Mouse (Mus musculus) T-helper 17 cell (primary cell): ENCODE data around the gene Csn1s2a.
"Not testable (repeated sequence)": the region's sequence is repeated elsewhere in the genome, so short reads cannot be mapped to it uniquely, and the experiment has no call there.

Experiments
- in situ Hi-C, 2 experiments: fragments of 300-600 bp; cut with MboI, MseI; formaldehyde crosslinking; loops; 1 replicate in 1 of 2; 2 replicates in 1 of 2; pipeline ENCODE4 v1.15.1; 2025; ENCODE audit warnings: high pct_unique_total_duplicates in 2 of 2

Csn1s2a gene

DNA sequence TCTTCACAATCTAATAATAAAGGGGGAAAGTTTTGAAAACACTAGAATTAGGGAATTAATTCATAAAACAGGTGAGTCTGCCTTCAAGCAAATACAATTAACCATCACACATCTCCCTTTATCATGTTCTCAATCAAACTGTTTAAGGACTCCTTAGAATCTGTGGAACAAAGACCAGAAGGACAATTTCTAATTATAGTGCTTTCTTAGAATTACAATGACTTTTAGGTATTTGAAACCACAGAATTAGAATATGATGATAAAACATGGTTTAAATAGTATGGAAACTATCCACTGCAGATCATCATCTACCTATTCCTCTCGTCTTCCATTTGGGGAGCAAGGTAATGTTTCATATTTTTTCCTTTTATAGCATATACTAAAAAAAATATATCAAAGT is at the start of gene Csn1s2a:
Gene Csn1s2a, plus strand, starts transcription at position 301 of the 400 bp plus-strand sequence.
- in situ Hi-C loops = no loop called here

DNA sequence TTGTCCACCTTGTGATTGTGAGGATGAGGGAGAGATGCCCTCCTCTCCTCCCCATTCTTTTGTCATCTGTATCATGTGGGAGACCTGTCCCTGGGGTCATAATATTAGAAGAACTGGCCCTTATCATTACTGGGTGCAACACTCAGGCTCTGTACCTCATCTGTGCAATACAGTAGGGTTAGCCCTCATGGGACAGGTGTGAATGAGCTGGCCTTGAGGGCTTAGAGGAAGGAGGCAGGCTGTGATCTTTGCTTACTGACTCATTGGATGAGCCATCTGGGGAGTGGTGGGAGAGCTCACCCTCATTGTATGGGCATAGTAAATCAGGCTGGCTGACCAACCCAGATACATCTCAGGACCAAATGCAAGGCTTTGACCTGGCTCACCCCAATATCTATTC is 39.5 kb upstream of the Csn1s2a start:
- in situ Hi-C loops = loop anchor here (5.0 to 10.0 kb wide), 3 partner anchors 32 to 1990 kb away; partner anchors contain the start of gene Smr3a (in 1 of the 2)

- in situ Hi-C loops = no loop called here
Observed at GRCm38 (mm10) chr5:87753471-87753870, 20.9 kb upstream of the Csn1s2a start.

DNA sequence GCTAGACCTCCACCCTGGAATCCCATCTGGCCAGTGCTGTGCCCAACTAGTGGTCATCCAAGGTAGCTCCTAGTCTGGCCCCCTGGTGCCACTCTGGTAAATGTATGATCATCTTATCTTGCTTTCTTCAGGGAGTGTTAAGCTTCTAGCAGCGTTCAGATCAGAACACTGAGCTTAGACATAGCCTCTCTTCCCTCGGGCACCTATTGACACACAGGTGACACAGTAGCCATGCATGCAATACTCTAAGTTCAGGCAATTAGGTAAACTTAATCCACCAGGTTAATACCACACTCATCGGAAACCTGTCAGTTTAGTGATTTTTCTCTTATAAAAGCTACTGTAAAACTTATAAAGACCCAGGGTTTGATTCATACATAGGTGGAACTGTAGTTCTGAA is 9.8 kb upstream of the Csn1s2a start:
- in situ Hi-C loops = no loop called here

GRCm38 (mm10) chr5:87772151-87772550 is 2.2 kb upstream of the Csn1s2a start:
- in situ Hi-C loops = not testable (repeated sequence)

GRCm38 (mm10) chr5:87782731-87783130 is 8.4 kb downstream of the Csn1s2a start:
- in situ Hi-C loops = no loop called here

GRCm38 (mm10) chr5:87807782-87808181 is 33.4 kb downstream of the Csn1s2a start, which contains the start of gene Csn1s2b:
Gene Csn1s2b, plus strand, starts transcription at chr5:87808082.
- in situ Hi-C loops = no loop called here

- in situ Hi-C loops = no loop called here
Observed at GRCm38 (mm10) chr5:87809253-87809652, 34.9 kb downstream of the Csn1s2a start.

DNA sequence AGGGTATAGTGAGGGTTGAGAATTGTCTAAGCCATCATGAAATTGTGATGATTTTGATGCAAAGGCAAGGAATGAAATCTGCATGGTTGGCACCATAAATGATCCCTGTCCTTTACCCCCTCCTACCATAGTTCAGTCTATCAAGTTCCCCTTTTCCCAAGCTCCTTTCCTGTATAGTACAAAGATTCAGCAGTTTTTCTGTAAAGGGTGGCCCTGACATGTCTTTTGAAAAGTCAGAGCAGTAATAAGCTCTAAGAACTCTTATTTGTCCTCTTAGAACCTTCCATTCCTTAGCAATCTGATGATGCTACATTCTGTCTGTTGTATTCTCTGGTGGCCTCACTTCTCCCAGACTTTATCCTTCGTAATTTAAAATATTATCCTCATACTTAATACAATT is 51.0 kb downstream of the Csn1s2a start, which contains the start of gene Prr27:
Gene Prr27, plus strand, starts transcription at position 301 of the 400 bp plus-strand sequence.
- in situ Hi-C loops = no loop called here
